Mouse (Mus musculus) stomach, embryonic 16.5 days (tissue): ENCODE data around the gene Sh3rf1. TPM values are rescaled to one million over a fixed set of nuclear protein-coding genes. Genes with fewer than 3 reads are reported as not detected.

Source experiments
- ATAC-seq: fragments of 200-750 bp; cut with Nextera tagmentation; 2 replicates; pipeline ENCODE4 v1.8.0; 2017; ENCODE audit warnings: moderate number of reproducible peaks, moderate TSS enrichment; ENCODE audit not compliant: insufficient read depth, low FRiP score
- H3K27ac ChIP-seq: fragments of 300-500 bp; sonication (generic); 2 replicates; pipeline ENCODE4 v1.5.1; 2014; ENCODE audit warnings: low read length
- H3K27me3 ChIP-seq: fragments of 300-500 bp; sonication (generic); 2 replicates; pipeline ENCODE4 v1.6.1; 2014; ENCODE audit warnings: low read length, control low read depth, mixed read lengths; ENCODE audit not compliant: control insufficient read depth, insufficient read depth
- H3K36me3 ChIP-seq: fragments of 300-500 bp; sonication (generic); 2 replicates; pipeline ENCODE4 v1.6.1; 2014; ENCODE audit warnings: low read length; ENCODE audit not compliant: control insufficient read depth, insufficient read depth
- H3K4me1 ChIP-seq: fragments of 300-500 bp; sonication (generic); 2 replicates; pipeline ENCODE4 v1.6.1; 2014; ENCODE audit warnings: low read length, control low read depth, mixed read lengths; ENCODE audit not compliant: control insufficient read depth, insufficient read depth
- H3K4me2 ChIP-seq: fragments of 300-500 bp; sonication (generic); 2 replicates; pipeline ENCODE4 v1.6.1; 2014; ENCODE audit warnings: low read depth, low read length, mixed read lengths
- H3K4me3 ChIP-seq: fragments of 300-500 bp; sonication (generic); replicated peaks from 2 replicates; pipeline ENCODE4 v1.5.1; 2014; ENCODE audit warnings: mild to moderate bottlenecking, low read length
- H3K9ac ChIP-seq: fragments of 300-500 bp; sonication (generic); 2 replicates; pipeline ENCODE4 v1.6.1; 2014; ENCODE audit warnings: low read length
- H3K9me3 ChIP-seq: fragments of 300-500 bp; sonication (generic); replicated peaks from 2 replicates; pipeline ENCODE4 v1.6.1; 2016; ENCODE audit warnings: low read length, control low read depth; ENCODE audit not compliant: control insufficient read depth
- WGBS: fragments of 180-500 bp; shearing (Covaris S2); extraction: QIAGEN DNeasy Blood & Tissue Kit; methylation state at CpG from one replicate; pipeline ENCODE4 v1.1.7; 2014; 5-methylcytosine and 5-hydroxymethylcytosine counted together
- polyA plus RNA-seq: library from polyadenylated mRNA; unstranded; fragments of >200 nt; fragmentation: Nextera tagmentation; extraction: Ambion mirVana; gene quantifications from 2 replicates; pipeline ENCODE4 v1.2.1, GENCODE M21; 2015

The Sh3rf1 gene
- polyA plus RNA-seq, 1 experiment from 2014 or later: 10.2 TPM

GRCm38 (mm10) chr8:61435481-61435880 lies 211.8 kb downstream of the Sh3rf1 start:
- no peaks in the 10 kb centered on the region for H3K4me1 ChIP-seq
- no peak overlapping the region for H3K4me3 ChIP-seq
- H3K27me3 ChIP-seq: no peaks in the 10 kb centered on the region
- H3K9me3 ChIP-seq: no peaks in the 10 kb centered on the region
- no peak overlapping the region for H3K9ac ChIP-seq
- no peaks in the 10 kb centered on the region for H3K36me3 ChIP-seq
- H3K4me2 ChIP-seq: no peak overlapping the region
- WGBS: 85% methylated on average over 5 of the region's 5 CpGs
- no peak overlapping the region for H3K27ac ChIP-seq
- no peak for ATAC-seq

DNA sequence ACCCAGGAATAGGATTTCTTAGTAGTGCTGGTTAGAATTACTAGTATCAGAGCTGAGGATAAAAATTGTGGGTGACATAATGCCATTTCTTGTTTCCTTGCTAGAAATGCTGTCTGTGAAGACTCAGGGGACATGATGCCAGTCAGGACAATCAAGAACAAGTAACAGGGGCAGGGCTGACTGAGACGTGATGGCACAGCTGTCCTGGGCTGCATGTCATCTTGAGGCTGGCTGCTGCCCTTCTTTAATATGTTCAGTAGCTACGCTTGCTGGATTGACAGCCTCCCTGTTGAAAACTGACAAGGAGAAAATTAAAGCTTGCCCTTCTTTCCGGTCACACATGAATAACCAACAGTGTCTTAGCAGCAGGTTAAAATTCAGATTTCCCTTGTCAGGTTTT lies 212.5 kb downstream of the Sh3rf1 start:
- Histone ChIP-seq H3K36me3 (no peaks in the 10 kb centered on the region), H3K9me3 (peaks cover 2% of the 10 kb centered on the region; the same call in 1 of the 2 replicates), H3K9ac (no peak overlapping the region), H3K4me1 (no peaks in the 10 kb centered on the region), H3K4me3 (no peak overlapping the region), H3K27ac (no peak overlapping the region), H3K27me3 (no peaks in the 10 kb centered on the region), H3K4me2 (no peak overlapping the region)
- WGBS: 87% methylated on average over 3 of the region's 3 CpGs
- no peak for ATAC-seq

GRCm38 (mm10) chr8:61436586-61437304 lies 213.1 kb downstream of the Sh3rf1 start:
- WGBS: 55% methylated on average over 9 of the region's 9 CpGs
- no peak overlapping the region for H3K27ac ChIP-seq
- H3K9me3 ChIP-seq: peaks cover 3% of the 10 kb centered on the region; the same call in 1 of the 2 replicates
- no peaks in the 10 kb centered on the region for H3K36me3 ChIP-seq
- no peak overlapping the region for H3K4me3 ChIP-seq
- H3K27me3 ChIP-seq: no peaks in the 10 kb centered on the region
- no peak for ATAC-seq
- H3K4me1 ChIP-seq: no peaks in the 10 kb centered on the region
- H3K9ac ChIP-seq: no peak overlapping the region
- no peak overlapping the region for H3K4me2 ChIP-seq

DNA sequence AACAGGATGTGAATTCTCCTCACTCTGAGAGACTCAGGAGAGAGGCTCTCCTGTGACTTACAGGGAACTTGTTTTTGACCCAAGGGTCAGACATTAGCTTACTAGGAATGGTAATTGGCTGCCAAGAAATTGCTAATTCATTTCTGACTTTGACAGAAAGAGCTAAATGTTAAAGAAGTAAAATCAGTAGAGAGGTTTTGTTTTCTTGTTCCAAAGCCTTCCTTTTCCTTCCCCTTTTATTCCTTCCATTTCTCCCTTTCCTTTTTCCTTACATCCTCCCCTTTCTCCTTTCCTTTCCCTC lies 213.6 kb downstream of the Sh3rf1 start:
- Histone ChIP-seq H3K4me1 (no peaks in the 10 kb centered on the region), H3K9ac (no peak overlapping the region), H3K4me3 (no peak overlapping the region), H3K4me2 (no peak overlapping the region), H3K27me3 (no peaks in the 10 kb centered on the region), H3K27ac (no peak overlapping the region), H3K36me3 (no peaks in the 10 kb centered on the region), H3K9me3 (peaks cover 3% of the 10 kb centered on the region; the same call in 1 of the 2 replicates)
- no peak for ATAC-seq

DNA sequence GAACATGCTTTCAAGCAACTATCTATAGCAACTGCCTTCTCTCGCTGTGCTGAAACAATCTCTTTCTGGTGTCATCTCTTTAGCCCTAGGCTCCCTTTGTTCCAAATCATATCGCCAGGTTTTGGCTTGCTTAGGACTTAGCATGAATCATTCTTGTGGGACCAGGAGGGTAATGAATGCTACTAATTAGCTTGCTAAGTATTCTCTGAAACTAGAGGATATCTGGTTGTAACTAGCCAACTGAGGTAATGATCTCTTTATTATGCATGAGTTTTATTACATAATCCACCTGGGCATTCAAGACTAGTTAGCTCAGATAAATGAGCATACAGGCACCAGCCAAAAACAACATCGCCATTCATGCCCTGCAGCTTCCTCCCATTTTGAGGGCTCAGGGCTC lies 219.3 kb downstream of the Sh3rf1 start:
- H3K9me3 ChIP-seq: peaks cover 3% of the 10 kb centered on the region; the same call in 1 of the 2 replicates
- H3K4me2 ChIP-seq: no peak overlapping the region
- H3K9ac ChIP-seq: no peak overlapping the region
- no peak for ATAC-seq
- 93% methylated on average over 3 of the region's 3 CpGs for WGBS
- H3K27ac ChIP-seq: no peak overlapping the region
- no peak overlapping the region for H3K4me3 ChIP-seq
- H3K36me3 ChIP-seq: no peaks in the 10 kb centered on the region
- H3K4me1 ChIP-seq: no peaks in the 10 kb centered on the region; the same call in 1 of the 2 replicates
- H3K27me3 ChIP-seq: no peaks in the 10 kb centered on the region

DNA sequence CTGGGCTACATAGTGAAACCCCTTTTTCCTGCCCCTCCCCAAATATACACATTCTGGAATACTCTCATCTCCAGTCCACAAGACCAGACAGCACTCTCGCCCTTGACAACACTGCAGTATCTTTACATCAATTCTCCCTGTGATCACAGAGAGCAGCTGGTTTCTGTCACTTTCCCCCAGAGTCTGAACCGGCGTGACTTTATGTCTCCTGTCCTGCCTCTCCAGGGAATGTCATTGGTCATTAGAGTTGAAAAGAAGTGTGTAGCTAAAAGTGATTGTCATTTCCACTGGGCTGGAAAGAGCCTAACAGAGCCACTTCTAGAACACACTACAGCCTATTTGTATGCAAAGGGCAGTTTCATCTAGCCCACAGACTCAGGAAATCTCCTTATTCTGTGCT lies 220.7 kb downstream of the Sh3rf1 start:
- Histone ChIP-seq H3K4me1 (no peaks in the 10 kb centered on the region; the same call in 1 of the 2 replicates), H3K9me3 (peaks cover 3% of the 10 kb centered on the region; the same call in 1 of the 2 replicates), H3K27ac (no peak overlapping the region), H3K36me3 (no peaks in the 10 kb centered on the region), H3K4me2 (no peak overlapping the region), H3K4me3 (no peak overlapping the region), H3K27me3 (no peaks in the 10 kb centered on the region), H3K9ac (no peak overlapping the region)
- no peak for ATAC-seq
- WGBS: 44% methylated on average over 3 of the region's 3 CpGs

Other genes starting within 250 kb of the Sh3rf1 start
- gene Clcn3, start 240.6 kb upstream of the Sh3rf1 start, polyA plus RNA-seq: 31.0 and 32.7 TPM in 2 replicates
- gene Nek1, start 230.7 kb upstream of the Sh3rf1 start, polyA plus RNA-seq: 17.5 and 17.9 TPM in 2 replicates